Mouse (Mus musculus) lung, embryonic 15.5 days (tissue): ENCODE measurements at regions not wholly inside any gene's neighbourhood (a gene's known extent, or its start where the extent isn't known, plus 50 kb on each side); places are given as distances from the start of the nearest gene placed in this dataset.
A peak's percentile ranks its signal among the peaks of the same experiment; 100 is the strongest.

Source experiments
- ATAC-seq: fragments of 200-750 bp; cut with Nextera tagmentation; 2 replicates; pipeline ENCODE4 v1.8.0; 2017; ENCODE audit warnings: moderate number of reproducible peaks, borderline replicate concordance; ENCODE audit not compliant: low FRiP score, low TSS enrichment; ENCODE audit errors: extremely low read depth
- H3K27ac ChIP-seq: fragments of 300-500 bp; sonication (generic); 2 replicates; pipeline ENCODE4 v1.5.1; 2015; ENCODE audit warnings: moderate library complexity, mild to moderate bottlenecking, inconsistent platforms
- H3K27me3 ChIP-seq: fragments of 300-500 bp; sonication (generic); 2 replicates; pipeline ENCODE4 v1.6.1; 2015; ENCODE audit warnings: inconsistent platforms
- H3K36me3 ChIP-seq: fragments of 300-500 bp; sonication (generic); 2 replicates; pipeline ENCODE4 v1.6.1; 2015; ENCODE audit warnings: inconsistent platforms
- H3K4me1 ChIP-seq: fragments of 300-500 bp; sonication (generic); 2 replicates; pipeline ENCODE4 v1.6.1; 2015; ENCODE audit warnings: inconsistent platforms
- H3K4me2 ChIP-seq: fragments of 300-500 bp; sonication (generic); 2 replicates; pipeline ENCODE4 v1.6.1; 2015; ENCODE audit warnings: inconsistent platforms, mild to moderate bottlenecking, moderate library complexity
- H3K4me3 ChIP-seq: fragments of 300-500 bp; sonication (generic); 2 replicates; pipeline ENCODE4 v1.5.1; 2015; ENCODE audit warnings: mild to moderate bottlenecking, inconsistent platforms
- H3K9ac ChIP-seq: fragments of 300-500 bp; sonication (generic); 2 replicates; pipeline ENCODE4 v1.6.1; 2015; ENCODE audit warnings: inconsistent platforms
- H3K9me3 ChIP-seq: fragments of 300-500 bp; sonication (generic); 2 replicates; pipeline ENCODE4 v1.6.1; 2016; ENCODE audit warnings: inconsistent platforms
- WGBS: fragments of 180-500 bp; shearing (Covaris S2); methylation state at CpG from one replicate; pipeline ENCODE4 v1.1.7; 2015; 5-methylcytosine and 5-hydroxymethylcytosine counted together

GRCm38 (mm10) chr10:118722671-118723070 is 147.3 kb downstream of the Dyrk2 start:
- no peak overlapping the region for H3K27ac ChIP-seq
- ATAC-seq = no peak
- H3K9ac ChIP-seq = no peak overlapping the region
- WGBS = 73% methylated on average over 3 of the region's 3 CpGs
- no peaks in the 10 kb centered on the region for H3K36me3 ChIP-seq
- H3K4me2 ChIP-seq = no peak overlapping the region
- no peaks in the 10 kb centered on the region for H3K9me3 ChIP-seq
- no peak overlapping the region for H3K4me3 ChIP-seq
- H3K27me3 ChIP-seq = no peaks in the 10 kb centered on the region
- 0 out of 2 replicates have a peak, but pooled peaks cover 5% of the 10 kb centered on the region for H3K4me1 ChIP-seq

GRCm38 (mm10) chr10:118736093-118736492 is 133.9 kb downstream of the Dyrk2 start:
- H3K9ac ChIP-seq = no peak overlapping the region
- H3K4me1 ChIP-seq = no peaks in the 10 kb centered on the region
- H3K36me3 ChIP-seq = no peaks in the 10 kb centered on the region
- WGBS = 61% methylated on average over 4 of the region's 4 CpGs
- H3K27me3 ChIP-seq = no peaks in the 10 kb centered on the region
- H3K4me3 ChIP-seq = no peak overlapping the region
- no peak for ATAC-seq
- no peaks in the 10 kb centered on the region for H3K9me3 ChIP-seq
- no peak overlapping the region for H3K27ac ChIP-seq
- H3K4me2 ChIP-seq = no peak overlapping the region

- no peaks in the 10 kb centered on the region for H3K9me3 ChIP-seq
- ATAC-seq = no peak
- no peaks in the 10 kb centered on the region for H3K27me3 ChIP-seq
- H3K4me2 ChIP-seq = no peak overlapping the region
- H3K36me3 ChIP-seq = no peaks in the 10 kb centered on the region
- no peaks in the 10 kb centered on the region for H3K4me1 ChIP-seq
- H3K9ac ChIP-seq = no peak overlapping the region
- no peak overlapping the region for H3K27ac ChIP-seq
- no peak overlapping the region for H3K4me3 ChIP-seq
Observed at GRCm38 (mm10) chr10:118737064-118737463, 132.9 kb downstream of the Dyrk2 start.

- Histone ChIP-seq H3K4me1 (no peaks in the 10 kb centered on the region), H3K27ac (no peak overlapping the region), H3K9ac (no peak overlapping the region), H3K9me3 (no peaks in the 10 kb centered on the region), H3K4me2 (no peak overlapping the region), H3K27me3 (no peaks in the 10 kb centered on the region), H3K36me3 (no peaks in the 10 kb centered on the region), H3K4me3 (no peak overlapping the region)
- peak; percentile 87 for ATAC-seq
- WGBS = 47% methylated on average over 10 of the region's 10 CpGs
Observed at GRCm38 (mm10) chr10:118739849-118740481, 130.0 kb downstream of the Dyrk2 start.

- no peaks in the 10 kb centered on the region for H3K36me3 ChIP-seq
- no peak overlapping the region for H3K9ac ChIP-seq
- H3K27ac ChIP-seq = no peak overlapping the region
- no peaks in the 10 kb centered on the region for H3K27me3 ChIP-seq
- no peaks in the 10 kb centered on the region for H3K4me1 ChIP-seq
- H3K9me3 ChIP-seq = no peaks in the 10 kb centered on the region
- no peak for ATAC-seq
- 86% methylated on average over 9 of the region's 9 CpGs for WGBS
- no peak overlapping the region for H3K4me2 ChIP-seq
- H3K4me3 ChIP-seq = no peak overlapping the region
Observed at GRCm38 (mm10) chr10:118743831-118744230, 126.2 kb downstream of the Dyrk2 start.

- Histone ChIP-seq H3K36me3 (no peaks in the 10 kb centered on the region), H3K4me2 (no peak overlapping the region), H3K27me3 (no peaks in the 10 kb centered on the region), H3K27ac (peak overlapping the region; percentile 55), H3K9ac (no peak overlapping the region; the same call in 1 of the 2 replicates), H3K9me3 (no peaks in the 10 kb centered on the region), H3K4me1 (no peaks in the 10 kb centered on the region), H3K4me3 (no peak overlapping the region)
- ATAC-seq = peak; percentile 79
- WGBS = 46% methylated on average over 4 of the region's 4 CpGs
Observed at GRCm38 (mm10) chr10:118746719-118747395, 123.2 kb downstream of the Dyrk2 start.

- WGBS = 83% methylated on average over 1 of the region's 1 CpGs
- 0 out of 2 replicates have a peak, but pooled peaks have one; percentile 23 for ATAC-seq
- no peaks in the 10 kb centered on the region for H3K9me3 ChIP-seq
- H3K9ac ChIP-seq = no peak overlapping the region
- H3K4me1 ChIP-seq = no peaks in the 10 kb centered on the region
- no peaks in the 10 kb centered on the region for H3K36me3 ChIP-seq
- H3K4me3 ChIP-seq = no peak overlapping the region
- no peaks in the 10 kb centered on the region for H3K27me3 ChIP-seq
- no peak overlapping the region for H3K27ac ChIP-seq
- H3K4me2 ChIP-seq = no peak overlapping the region
Observed at GRCm38 (mm10) chr10:118749039-118749438, 121.0 kb downstream of the Dyrk2 start.

- H3K9me3 ChIP-seq = no peaks in the 10 kb centered on the region
- H3K4me3 ChIP-seq = no peak overlapping the region
- WGBS = 74% methylated on average over 6 of the region's 6 CpGs
- no peaks in the 10 kb centered on the region for H3K4me1 ChIP-seq
- no peak overlapping the region for H3K9ac ChIP-seq
- ATAC-seq = no peak
- H3K4me2 ChIP-seq = no peak overlapping the region
- H3K27me3 ChIP-seq = no peaks in the 10 kb centered on the region
- no peak overlapping the region for H3K27ac ChIP-seq
- no peaks in the 10 kb centered on the region for H3K36me3 ChIP-seq
Observed at GRCm38 (mm10) chr10:118749756-118750155, 120.3 kb downstream of the Dyrk2 start.

- 54% methylated on average over 2 of the region's 2 CpGs for WGBS
- no peak for ATAC-seq
- Histone ChIP-seq H3K27ac (no peak overlapping the region), H3K27me3 (no peaks in the 10 kb centered on the region), H3K4me1 (no peaks in the 10 kb centered on the region), H3K36me3 (no peaks in the 10 kb centered on the region), H3K4me2 (no peak overlapping the region), H3K4me3 (no peak overlapping the region), H3K9ac (no peak overlapping the region), H3K9me3 (no peaks in the 10 kb centered on the region)
Observed at GRCm38 (mm10) chr10:118751110-118751509, 118.9 kb downstream of the Dyrk2 start.

- Histone ChIP-seq H3K36me3 (no peaks in the 10 kb centered on the region), H3K4me1 (no peaks in the 10 kb centered on the region), H3K27ac (no peak overlapping the region), H3K27me3 (no peaks in the 10 kb centered on the region), H3K9me3 (no peaks in the 10 kb centered on the region), H3K4me2 (no peak overlapping the region), H3K9ac (no peak overlapping the region), H3K4me3 (no peak overlapping the region)
- no peak for ATAC-seq
- WGBS = 70% methylated on average over 5 of the region's 5 CpGs
Observed at GRCm38 (mm10) chr10:118753061-118753775, 116.8 kb downstream of the Dyrk2 start.

- Histone ChIP-seq H3K4me3 (no peak overlapping the region), H3K9me3 (no peaks in the 10 kb centered on the region), H3K4me2 (no peak overlapping the region), H3K27me3 (no peaks in the 10 kb centered on the region), H3K4me1 (0 out of 2 replicates have a peak, but pooled peaks cover 5% of the 10 kb centered on the region), H3K9ac (no peak overlapping the region), H3K36me3 (no peaks in the 10 kb centered on the region), H3K27ac (no peak overlapping the region)
- 96% methylated on average over 13 of the region's 13 CpGs for WGBS
- ATAC-seq = no peak
Observed at GRCm38 (mm10) chr10:118754791-118755190, 115.2 kb downstream of the Dyrk2 start.
